Mouse (Mus musculus): ENCODE measurements around the gene Olfr156. TPM values are rescaled to one million over a fixed set of nuclear protein-coding genes. Genes with fewer than 3 reads are reported as not detected.

The Olfr156 gene
- total RNA-seq, 2 experiments from 2014 or later, result not detected

Other genes with a start within 250 kb of the Olfr156 start
- 10 to 100 TPM; 17.6 to 20.7 TPM for gene Rgp1, start 245.2 kb downstream of the Olfr156 start, total RNA-seq (2021)
- 1 to 10 TPM; 3.9 to 6.1 TPM for gene Gba2, start 245.0 kb downstream of the Olfr156 start, total RNA-seq (2021)
- gene Msmp, start 239.4 kb downstream of the Olfr156 start, total RNA-seq (2021), result under 1 TPM in 1 of 2 experiments, not detected in 1; 0.49 TPM
- gene Npr2, start 192.0 kb downstream of the Olfr156 start, total RNA-seq (2021), result 10 to 100 TPM; 28.1 to 38.4 TPM
- not detected for gene Spag8, start 170.3 kb downstream of the Olfr156 start, total RNA-seq (2021)
- gene Hint2, start 167.4 kb downstream of the Olfr156 start, total RNA-seq (2021), result 10 to 100 TPM; 35.3 to 38.4 TPM
- 1 to 10 TPM; 8.9 to 9.7 TPM for gene Tmem8b, start 154.9 kb downstream of the Olfr156 start, total RNA-seq (2021)
- under 1 TPM; 0.17 to 0.18 TPM for gene Fam221b, start 154.8 kb downstream of the Olfr156 start, total RNA-seq (2021)
- gene Olfr70, start 123.1 kb downstream of the Olfr156 start, total RNA-seq (2021), result not detected
- not detected for gene Olfr71, start 113.6 kb downstream of the Olfr156 start, total RNA-seq (2021)
- 1 to 10 TPM; 1.2 to 2.0 TPM for gene Hrct1, start 96.7 kb downstream of the Olfr156 start, total RNA-seq (2021)
- 1 to 10 TPM; 1.3 to 1.5 TPM for gene Spaar, start 93.9 kb downstream of the Olfr156 start, total RNA-seq (2021)
- gene Olfr159, start 52.9 kb downstream of the Olfr156 start, total RNA-seq (2021), result not detected
- not detected for gene Olfr157, start 16.3 kb upstream of the Olfr156 start, total RNA-seq (2021)
- not detected for gene Olfr155, start 27.7 kb upstream of the Olfr156 start, total RNA-seq (2021)
- 1 to 10 TPM; 2.2 to 2.5 TPM for gene Reck, start 51.6 kb upstream of the Olfr156 start, total RNA-seq (2021)
- gene Glipr2, start 133.5 kb upstream of the Olfr156 start, total RNA-seq (2021), result 1 to 10 TPM; 2.4 to 3.0 TPM
- not detected for gene Ccin, start 159.6 kb upstream of the Olfr156 start, total RNA-seq (2021)
- gene Clta, start 180.6 kb upstream of the Olfr156 start, total RNA-seq (2021), result 10 to 100 TPM; 46.3 to 49.3 TPM

Measured in gastrocnemius, postnatal 36 days (tissue).